10 mouse cellular contexts compared by ENCODE assay signal in the genomic region with DNA sequence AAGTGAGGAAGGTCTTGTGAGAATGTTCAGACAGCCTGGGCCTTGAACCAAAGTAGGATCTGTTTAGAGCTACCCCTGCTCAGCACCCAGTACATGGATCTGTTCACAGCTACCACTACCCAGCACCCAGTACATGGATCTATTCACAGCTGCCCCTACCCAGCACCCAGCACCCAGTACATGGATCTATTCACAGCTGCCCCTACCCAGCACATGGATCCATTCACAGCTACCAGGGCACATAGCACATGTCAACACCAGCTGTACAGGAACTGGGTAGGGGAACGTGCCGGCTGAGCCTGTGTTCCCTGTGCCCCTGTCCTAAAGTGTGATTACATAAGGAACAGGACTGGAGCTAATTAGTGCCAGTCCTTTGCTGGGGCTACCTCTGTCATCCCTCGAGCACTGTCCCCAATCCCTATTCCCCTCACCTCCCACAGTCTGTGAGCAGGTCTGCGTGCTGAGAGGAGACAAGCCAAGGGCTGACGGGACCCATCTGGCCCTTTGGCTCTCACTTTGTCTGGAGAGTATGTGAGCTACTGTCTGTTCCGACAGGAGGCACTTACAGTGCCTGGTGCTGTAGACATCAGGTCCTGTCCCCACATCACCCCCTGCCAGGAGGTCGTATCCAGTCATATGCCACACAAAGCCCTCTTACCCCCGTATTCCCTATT. TPM values are rescaled to one million over a fixed set of nuclear protein-coding genes. Genes with fewer than 3 reads are reported as not detected.
DNase-seq lines count a peak whose midpoint lies in the region; ATAC-seq and TF ChIP-seq lines count a peak whose summit lies in the region.
"Had no signal": no experiment of that assay in that cellular context is flagged by ENCODE, and none has a peak within 500 bp of the region (broad histone marks: within the 10 kb centered on the region; RNA-seq: fewer than 3 reads in every experiment).

No protein-coding gene starts in this region.

- intact Hi-C loops in heart, postnatal 10 days (cut with DNase I), result no loop called here
- intact Hi-C loops in heart, postnatal 25 days (cut with DNase I), result no loop called here

- H3K27ac ChIP-seq in forebrain, postnatal 0 days (ENCODE audit: low read depth, low read length), result no peak overlapping the region

- peak; percentile 49 to 52 for DNase-seq in heart, postnatal 10 days
- DNase-seq in heart, postnatal 25 days (ENCODE audit: low spot score), result no peak
- DNase-seq in cerebellum, adult 11 months, result peak; percentile 87
- peak; percentile 72 for DNase-seq in forebrain, postnatal 0 days
- no peak for DNase-seq in spleen, postnatal 10 days (ENCODE audit: low spot score in 2 of 2)
- no peak for DNase-seq in kidney, postnatal 14 days
- DNase-seq: lung, adult 2 months had no signal

- WGBS in forebrain, postnatal 0 days, result 54% methylated on average over 8 of the region's 8 CpGs

- peaks cover 85% of the 10 kb centered on the region for H3K4me1 ChIP-seq in megakaryocyte, embryonic 14.5 days
- H3K4me1 ChIP-seq in forebrain, postnatal 0 days (ENCODE audit: insufficient read depth), result peaks cover 12% of the 10 kb centered on the region; the same call in 1 of the 2 replicates

- no peaks in the 10 kb centered on the region for H3K9me3 ChIP-seq in megakaryocyte, embryonic 14.5 days
- H3K9me3 ChIP-seq in forebrain, postnatal 0 days (ENCODE audit: low read length), result no peaks in the 10 kb centered on the region

- peak overlapping the region; percentile 94 for H3K4me3 ChIP-seq in megakaryocyte, embryonic 14.5 days (replicated peaks)
- no peak overlapping the region for H3K4me3 ChIP-seq in forebrain, postnatal 0 days (ENCODE audit: low read depth, low read length)

- H3K36me3 ChIP-seq in megakaryocyte, embryonic 14.5 days (replicated peaks; ENCODE audit: low read length), result peaks cover 65% of the 10 kb centered on the region
- H3K36me3 ChIP-seq in forebrain, postnatal 0 days (ENCODE audit: insufficient read depth), result no peaks in the 10 kb centered on the region

- H3K4me2 ChIP-seq in forebrain, postnatal 0 days (ENCODE audit: low read depth), result no peak overlapping the region

- TF ChIP-seq CTCF in forebrain, postnatal 0 days (IDR thresholded peaks at IDR 0.05; ENCODE audit: low read depth), result no peak

- peaks cover 3% of the 10 kb centered on the region for H3K27me3 ChIP-seq in megakaryocyte, embryonic 14.5 days (replicated peaks)
- H3K27me3 ChIP-seq in forebrain, postnatal 0 days (ENCODE audit: insufficient read depth, low read length), result 0 out of 2 replicates have a peak, but pooled peaks cover 3% of the 10 kb centered on the region

- no peak for ATAC-seq in megakaryocyte, adult 5-6 weeks (ENCODE audit: poor library complexity, severe bottlenecking)
- peak; percentile 77 for ATAC-seq in forebrain, postnatal 0 days
- ATAC-seq: activated CD4-positive, CD25-positive, alpha-beta regulatory T cell, adult 4 months had no signal

- no peak overlapping the region for H3K9ac ChIP-seq in forebrain, postnatal 0 days

RNA-seq across cellular contexts. Expression of a gene that starts 2.1 kb away (rescaled TPM):
- 10 to 100 TPM; 18.4 to 23.3 TPM for total RNA-seq in heart, postnatal 10 days (2021)
- total RNA-seq in heart, postnatal 25 days (2021), result 10 to 100 TPM; 15.8 to 20.0 TPM
- 569 and 1,129 TPM in 2 replicates for polyA plus RNA-seq in megakaryocyte, embryonic 14.5 days (2012; ENCODE audit: insufficient read depth, low replicate concordance)
- total RNA-seq in megakaryocyte, adult 5-6 weeks (2015), result 28.0 and 34.3 TPM in 2 replicates
- total RNA-seq in megakaryocyte, adult 5-6 weeks (2017), result 9.9 and 13.3 TPM in 2 replicates
- 9.8 and 10.8 TPM in 2 replicates for total RNA-seq in forebrain, postnatal 0 days (2014; rRNA removed)
- 1.1 and 1.2 TPM in 2 replicates for polyA plus RNA-seq in forebrain, postnatal 0 days (2015; fragmentation: Nextera tagmentation; extraction: Ambion mirVana)

RNA-seq across cellular contexts. Expression of a gene that starts 29.1 kb away (rescaled TPM):
- total RNA-seq in heart, postnatal 10 days (2021), result 100 to 1,000 TPM; 129 to 136 TPM
- total RNA-seq in heart, postnatal 25 days (2021), result 100 to 1,000 TPM; 147 TPM
- 10.1 and 38.2 TPM in 2 replicates for polyA plus RNA-seq in megakaryocyte, embryonic 14.5 days (2012; ENCODE audit: insufficient read depth, low replicate concordance)
- 73.5 and 82.1 TPM in 2 replicates for total RNA-seq in megakaryocyte, adult 5-6 weeks (2015)
- 72.3 and 74.9 TPM in 2 replicates for total RNA-seq in megakaryocyte, adult 5-6 weeks (2017)
- total RNA-seq in forebrain, postnatal 0 days (2014; rRNA removed), result 1.8 and 2.2 TPM in 2 replicates
- 3.4 and 4.7 TPM in 2 replicates for polyA plus RNA-seq in forebrain, postnatal 0 days (2015; fragmentation: Nextera tagmentation; extraction: Ambion mirVana)

RNA-seq across cellular contexts. Expression of a gene that starts 53.8 kb away (rescaled TPM):
- total RNA-seq in heart, postnatal 10 days (2021), result 10 to 100 TPM; 26.4 to 31.4 TPM
- 10 to 100 TPM; 29.5 to 35.7 TPM for total RNA-seq in heart, postnatal 25 days (2021)
- polyA plus RNA-seq in megakaryocyte, embryonic 14.5 days (2012; ENCODE audit: insufficient read depth, low replicate concordance), result 33.7 and 63.6 TPM in 2 replicates
- 116 and 130 TPM in 2 replicates for total RNA-seq in megakaryocyte, adult 5-6 weeks (2015)
- total RNA-seq in megakaryocyte, adult 5-6 weeks (2017), result 122 and 162 TPM in 2 replicates
- total RNA-seq in forebrain, postnatal 0 days (2014; rRNA removed), result 28.0 and 31.4 TPM in 2 replicates
- polyA plus RNA-seq in forebrain, postnatal 0 days (2015; fragmentation: Nextera tagmentation; extraction: Ambion mirVana), result 50.5 and 61.5 TPM in 2 replicates

Comparison
In these comparisons a context has a peak if more than half of its experiments do, and no peak if none do; other contexts are left out.
1. DNase-seq: peak in heart, postnatal 10 days (2 of 2), cerebellum, adult 11 months (single experiment) and forebrain, postnatal 0 days (single experiment); none in heart, postnatal 25 days (single experiment), spleen, postnatal 10 days (0 of 2) and kidney, postnatal 14 days (single experiment).
2. RNA of a gene that starts 29.1 kb away (total RNA-seq): 147 TPM in heart, postnatal 25 days, 129 to 136 TPM in heart, postnatal 10 days and 72.3 to 82.1 TPM in megakaryocyte, adult 5-6 weeks; 1.8 to 2.2 TPM in forebrain, postnatal 0 days; every median in the first group is over 10 times any median in the second.